In the genomic region with DNA sequence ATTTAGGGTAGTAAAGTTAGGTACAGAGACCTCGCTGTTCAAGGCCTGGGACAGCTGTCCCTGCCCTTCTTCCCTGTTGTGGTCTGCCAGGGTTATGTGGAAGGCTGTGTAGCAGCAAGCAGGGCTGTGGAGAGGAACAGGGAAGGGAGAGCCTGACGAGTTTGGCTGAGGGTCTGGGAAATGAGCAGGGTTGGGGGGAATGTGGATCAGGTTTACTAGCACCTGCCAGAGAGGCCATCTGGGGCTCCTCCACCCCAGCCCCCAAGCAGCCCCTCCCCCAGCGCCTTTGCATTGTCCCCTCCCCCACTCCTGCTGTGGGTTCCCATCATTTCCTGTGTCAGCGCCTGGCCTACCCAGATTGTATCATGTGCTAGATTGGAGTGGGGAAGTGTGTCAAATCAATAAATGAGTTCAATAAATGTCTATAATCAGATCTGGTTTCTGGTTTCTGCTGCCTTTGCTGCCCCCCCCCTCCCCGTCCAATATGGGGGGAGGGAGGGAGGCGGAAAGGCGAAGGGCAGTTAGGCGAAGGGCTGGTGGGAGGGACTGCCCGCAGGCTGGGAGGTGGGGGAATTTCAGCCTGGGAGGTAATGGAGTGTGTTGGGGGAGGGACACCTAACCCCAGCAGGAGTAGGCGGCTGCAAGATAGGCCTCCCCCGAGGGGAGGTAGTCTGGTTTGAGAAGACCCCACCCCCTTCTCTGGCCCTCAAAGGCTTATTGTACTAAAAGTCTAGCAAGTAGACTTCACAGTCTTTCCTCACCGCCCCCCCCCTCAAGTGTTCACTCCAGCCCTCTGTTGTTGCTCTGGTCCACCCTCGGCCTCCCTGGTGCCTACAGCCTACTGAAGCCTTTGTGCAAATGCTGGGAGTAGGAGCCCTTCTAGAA, we compare ENCODE assay signal across 8 mouse cellular contexts. TPM values are rescaled to one million over a fixed set of nuclear protein-coding genes. Genes with fewer than 3 reads are reported as not detected.
DNase-seq lines count a peak whose midpoint lies in the region; ATAC-seq lines count a peak whose summit lies in the region.

No protein-coding gene starts in this region.

- no peaks in the 10 kb centered on the region for H3K36me3 ChIP-seq in heart, embryonic 15.5 days
- no peaks in the 10 kb centered on the region for H3K36me3 ChIP-seq in intestine, embryonic 15.5 days
- no peaks in the 10 kb centered on the region for H3K36me3 ChIP-seq in neural tube, embryonic 13.5 days

- H3K4me2 ChIP-seq in heart, embryonic 15.5 days, result peak overlapping the region; percentile 30; the same call in 1 of the 2 replicates
- no peak overlapping the region for H3K4me2 ChIP-seq in intestine, embryonic 15.5 days (replicated peaks)
- peak overlapping the region; percentile 5; the same call in 1 of the 2 replicates for H3K4me2 ChIP-seq in neural tube, embryonic 13.5 days

- WGBS in heart, embryonic 15.5 days, result 25% methylated on average over 12 of the region's 13 CpGs
- WGBS in intestine, embryonic 15.5 days, result 26% methylated on average over 13 of the region's 13 CpGs
- WGBS in neural tube, embryonic 13.5 days, result 17% methylated on average over 12 of the region's 13 CpGs

- H3K9ac ChIP-seq in heart, embryonic 15.5 days, result no peak overlapping the region
- no peak overlapping the region for H3K9ac ChIP-seq in intestine, embryonic 15.5 days
- H3K9ac ChIP-seq in neural tube, embryonic 13.5 days, result no peak overlapping the region

- DNase-seq in heart, adult 9 months (ENCODE audit: low spot score in 2 of 2), result no peak
- DNase-seq in embryo, embryonic 11 days, result peak; percentile 82
- no peak for DNase-seq in T-cell, adult 2 months (ENCODE audit: low spot score)
- no peak for DNase-seq in cerebellum, adult 11-12 months
- DNase-seq in layer of hippocampus, adult 18-20 months (ENCODE audit: low spot score in 2 of 2), result no peak

- H3K27ac ChIP-seq in heart, embryonic 15.5 days, result peak overlapping the region; percentile 6; the same call in 1 of the 2 replicates
- peak overlapping the region; percentile 58 for H3K27ac ChIP-seq in intestine, embryonic 15.5 days
- peak overlapping the region; percentile 72 for H3K27ac ChIP-seq in neural tube, embryonic 13.5 days (replicated peaks)

- no peaks in the 10 kb centered on the region for H3K27me3 ChIP-seq in heart, embryonic 15.5 days
- no peaks in the 10 kb centered on the region; the same call in 1 of the 2 replicates for H3K27me3 ChIP-seq in intestine, embryonic 15.5 days (replicated peaks)
- H3K27me3 ChIP-seq in neural tube, embryonic 13.5 days, result peaks cover 5% of the 10 kb centered on the region; the same call in 1 of the 2 replicates

- no peak overlapping the region for H3K4me3 ChIP-seq in heart, embryonic 15.5 days
- no peak overlapping the region for H3K4me3 ChIP-seq in intestine, embryonic 15.5 days (replicated peaks)
- no peak overlapping the region for H3K4me3 ChIP-seq in neural tube, embryonic 13.5 days

- H3K4me1 ChIP-seq in heart, embryonic 15.5 days (replicated peaks), result peaks cover 18% of the 10 kb centered on the region
- H3K4me1 ChIP-seq in intestine, embryonic 15.5 days (replicated peaks), result 0 out of 2 replicates have a peak, but pooled peaks cover 8% of the 10 kb centered on the region
- peaks cover 12% of the 10 kb centered on the region for H3K4me1 ChIP-seq in neural tube, embryonic 13.5 days (replicated peaks)

- peak; percentile 55; the same call in 1 of the 2 replicates for ATAC-seq in heart, embryonic 15.5 days (replicated peaks; ENCODE audit: insufficient number of reproducible peaks, insufficient read depth, low FRiP score, low read depth)
- peak; percentile 86 for ATAC-seq in intestine, embryonic 15.5 days
- peak; percentile 65 for ATAC-seq in neural tube, embryonic 13.5 days (ENCODE audit: low read depth)

- H3K9me3 ChIP-seq in heart, embryonic 15.5 days (replicated peaks), result no peaks in the 10 kb centered on the region
- no peaks in the 10 kb centered on the region for H3K9me3 ChIP-seq in intestine, embryonic 15.5 days
- no peaks in the 10 kb centered on the region for H3K9me3 ChIP-seq in neural tube, embryonic 13.5 days

RNA-seq across cellular contexts. Expression of a gene that starts 3.1 kb away (rescaled TPM):
- not detected in 2 replicates for polyA plus RNA-seq in heart, embryonic 15.5 days (2015; fragmentation: Nextera tagmentation; extraction: Ambion mirVana)
- not detected in 2 replicates for polyA plus RNA-seq in intestine, embryonic 15.5 days (2015; fragmentation: Nextera tagmentation; extraction: Ambion mirVana)
- polyA plus RNA-seq in neural tube, embryonic 13.5 days (2015; fragmentation: Nextera tagmentation; extraction: Ambion mirVana), result not detected in 2 replicates
- total RNA-seq in layer of hippocampus, adult 18-20 months (2021), result not detected

RNA-seq across cellular contexts. Expression of a gene that starts 6.4 kb away (rescaled TPM):
- 1.4 and 1.9 TPM in 2 replicates for polyA plus RNA-seq in heart, embryonic 15.5 days (2015; fragmentation: Nextera tagmentation; extraction: Ambion mirVana)
- polyA plus RNA-seq in intestine, embryonic 15.5 days (2015; fragmentation: Nextera tagmentation; extraction: Ambion mirVana), result 1.6 and 1.9 TPM in 2 replicates
- 1.0 and 1.1 TPM in 2 replicates for polyA plus RNA-seq in neural tube, embryonic 13.5 days (2015; fragmentation: Nextera tagmentation; extraction: Ambion mirVana)
- 10 to 100 TPM; 23.3 to 25.3 TPM for total RNA-seq in layer of hippocampus, adult 18-20 months (2021)

RNA-seq across cellular contexts. Expression of a gene that starts 7.4 kb away (rescaled TPM):
- polyA plus RNA-seq in heart, embryonic 15.5 days (2015; fragmentation: Nextera tagmentation; extraction: Ambion mirVana), result 17.3 and 31.0 TPM in 2 replicates
- 12.5 and 12.8 TPM in 2 replicates for polyA plus RNA-seq in intestine, embryonic 15.5 days (2015; fragmentation: Nextera tagmentation; extraction: Ambion mirVana)
- 6.8 and 7.1 TPM in 2 replicates for polyA plus RNA-seq in neural tube, embryonic 13.5 days (2015; fragmentation: Nextera tagmentation; extraction: Ambion mirVana)
- under 1 TPM; 0.74 to 0.79 TPM for total RNA-seq in layer of hippocampus, adult 18-20 months (2021)

RNA-seq across cellular contexts. Expression of a gene that starts 8.1 kb away (rescaled TPM):
- polyA plus RNA-seq in heart, embryonic 15.5 days (2015; fragmentation: Nextera tagmentation; extraction: Ambion mirVana), result not detected in 2 replicates
- not detected in 2 replicates for polyA plus RNA-seq in intestine, embryonic 15.5 days (2015; fragmentation: Nextera tagmentation; extraction: Ambion mirVana)
- polyA plus RNA-seq in neural tube, embryonic 13.5 days (2015; fragmentation: Nextera tagmentation; extraction: Ambion mirVana), result not detected in 2 replicates
- not detected for total RNA-seq in layer of hippocampus, adult 18-20 months (2021)

RNA-seq across cellular contexts. Expression of a gene that starts 13.1 kb away (rescaled TPM):
- polyA plus RNA-seq in heart, embryonic 15.5 days (2015; fragmentation: Nextera tagmentation; extraction: Ambion mirVana), result 17.0 and 24.2 TPM in 2 replicates
- polyA plus RNA-seq in intestine, embryonic 15.5 days (2015; fragmentation: Nextera tagmentation; extraction: Ambion mirVana), result 22.8 and 25.3 TPM in 2 replicates
- 25.9 and 26.6 TPM in 2 replicates for polyA plus RNA-seq in neural tube, embryonic 13.5 days (2015; fragmentation: Nextera tagmentation; extraction: Ambion mirVana)
- 10 to 100 TPM; 21.6 to 27.6 TPM for total RNA-seq in layer of hippocampus, adult 18-20 months (2021)

Comparison
In these comparisons a context has a peak if more than half of its experiments do, and no peak if none do; other contexts are left out.
1. H3K27ac ChIP-seq: peak in every context shown above with its lines; median percentile 72 in neural tube, embryonic 13.5 days; 58 in intestine, embryonic 15.5 days; 6 in heart, embryonic 15.5 days.